Mouse (Mus musculus) midbrain, embryonic 11.5 days (tissue): ENCODE measurements at regions not wholly inside any gene's neighbourhood (a gene's known extent, or its start where the extent isn't known, plus 50 kb on each side); places are given as distances from the start of the nearest gene placed in this dataset.
"Not testable (repeated sequence)": the region's sequence is repeated elsewhere in the genome, so short reads cannot be mapped to it uniquely, and the experiment has no call there.

Source experiments
- ATAC-seq: fragments of 200-750 bp; cut with Nextera tagmentation; 2 replicates; pipeline ENCODE4 v1.8.0; 2017; ENCODE audit warnings: moderate TSS enrichment, moderate library complexity; ENCODE audit not compliant: low FRiP score
- DNase-seq: peaks from one replicate; pipeline ENCODE4 v3.0.0; 2015; ENCODE audit warnings: low spot score; ENCODE audit errors: missing footprints
- H3K27ac ChIP-seq: fragments of 300-500 bp; sonication (generic); 2 replicates; pipeline ENCODE4 v1.5.1; 2014; ENCODE audit warnings: low read depth, low read length
- H3K27me3 ChIP-seq: fragments of 300-500 bp; sonication (generic); 2 replicates; pipeline ENCODE4 v1.6.1; 2014; ENCODE audit warnings: mild to moderate bottlenecking, low read length, moderate library complexity, mixed read lengths; ENCODE audit not compliant: control insufficient read depth, insufficient read depth
- H3K36me3 ChIP-seq: fragments of 300-500 bp; sonication (generic); 2 replicates; pipeline ENCODE4 v1.6.1; 2014; ENCODE audit warnings: mild to moderate bottlenecking, low read length, moderate library complexity, mixed read lengths; ENCODE audit not compliant: control insufficient read depth, insufficient read depth
- H3K4me1 ChIP-seq: fragments of 300-500 bp; sonication (generic); 2 replicates; pipeline ENCODE4 v1.6.1; 2014; ENCODE audit warnings: low read length; ENCODE audit not compliant: control insufficient read depth, insufficient read depth
- H3K4me2 ChIP-seq: fragments of 300-500 bp; sonication (generic); 2 replicates; pipeline ENCODE4 v1.6.1; 2014; ENCODE audit warnings: mild to moderate bottlenecking, moderate library complexity
- H3K4me3 ChIP-seq: fragments of 300-500 bp; sonication (generic); 2 replicates; pipeline ENCODE4 v1.5.1; 2014; ENCODE audit warnings: low read depth, low read length
- H3K9ac ChIP-seq: fragments of 300-500 bp; sonication (generic); 2 replicates; pipeline ENCODE4 v1.6.1; 2014; ENCODE audit warnings: low read length
- H3K9me3 ChIP-seq: fragments of 300-500 bp; sonication (generic); 2 replicates; pipeline ENCODE4 v1.6.1; 2016; ENCODE audit warnings: low read length; ENCODE audit not compliant: control insufficient read depth
- WGBS: fragments of 180-500 bp; shearing (Covaris S2); extraction: QIAGEN DNeasy Blood & Tissue Kit; methylation state at CpG from one replicate; pipeline ENCODE4 v1.1.7; 2014; 5-methylcytosine and 5-hydroxymethylcytosine counted together

DNA sequence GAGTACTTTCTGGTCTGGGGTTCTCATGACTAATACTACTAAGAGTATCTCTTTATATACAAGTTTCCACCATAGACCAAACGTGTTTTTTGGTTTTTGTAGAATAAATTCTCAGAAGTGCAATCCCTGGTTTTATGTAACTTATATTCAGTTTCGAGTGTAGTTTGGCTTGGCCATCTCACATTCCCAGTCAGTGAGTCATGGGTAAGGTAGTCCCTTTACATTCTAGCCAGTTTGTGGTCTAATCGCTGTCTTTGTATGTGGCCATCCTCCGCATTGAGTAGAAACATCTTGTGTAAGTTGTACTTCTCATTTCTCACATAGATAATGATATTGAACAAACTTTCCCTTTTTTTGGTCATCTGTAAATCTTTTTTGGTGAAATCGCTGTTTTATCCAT lies 88.3 kb downstream of the Anxa5 start:
- H3K27ac ChIP-seq, result no peak overlapping the region
- no peaks in the 10 kb centered on the region for H3K27me3 ChIP-seq
- DNase-seq (no peak), ATAC-seq (no peak)
- H3K9me3 ChIP-seq, result no peaks in the 10 kb centered on the region
- H3K4me3 ChIP-seq, result no peak overlapping the region
- H3K36me3 ChIP-seq, result no peaks in the 10 kb centered on the region
- no peaks in the 10 kb centered on the region for H3K4me1 ChIP-seq
- 89% methylated on average over 5 of the region's 5 CpGs for WGBS
- H3K4me2 ChIP-seq, result no peak overlapping the region
- no peak overlapping the region for H3K9ac ChIP-seq

DNA sequence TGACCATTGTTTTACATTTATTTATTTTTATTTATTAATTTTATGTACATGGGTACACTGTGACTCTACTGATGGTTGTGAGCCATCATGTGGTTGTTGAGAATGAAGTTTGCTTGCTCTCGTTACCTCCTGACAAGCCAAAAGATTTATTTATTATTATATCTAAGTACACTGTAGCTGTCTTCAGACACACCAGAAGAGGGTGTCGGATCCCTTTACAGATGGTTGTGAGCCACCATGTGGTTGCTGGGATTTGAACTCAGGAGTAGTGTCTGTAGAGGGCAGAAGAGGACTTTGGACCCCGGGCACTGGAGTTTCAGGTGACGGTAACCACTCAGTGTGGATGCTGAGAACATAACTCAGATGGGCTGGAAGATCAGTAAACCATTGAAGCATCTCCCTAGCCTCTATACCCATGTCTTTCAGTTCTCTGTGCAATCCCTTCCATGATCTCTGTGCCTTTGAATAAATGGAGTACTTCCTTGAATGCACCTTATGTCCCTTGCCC lies 92.2 kb downstream of the Anxa5 start:
- Histone ChIP-seq H3K36me3 (no peaks in the 10 kb centered on the region), H3K27me3 (no peaks in the 10 kb centered on the region), H3K9me3 (no peaks in the 10 kb centered on the region), H3K27ac (no peak overlapping the region), H3K9ac (no peak overlapping the region), H3K4me3 (no peak overlapping the region), H3K4me1 (no peaks in the 10 kb centered on the region), H3K4me2 (no peak overlapping the region)
- no peak for ATAC-seq
- no peak for DNase-seq
- 94% methylated on average over 4 of the region's 4 CpGs for WGBS

DNA sequence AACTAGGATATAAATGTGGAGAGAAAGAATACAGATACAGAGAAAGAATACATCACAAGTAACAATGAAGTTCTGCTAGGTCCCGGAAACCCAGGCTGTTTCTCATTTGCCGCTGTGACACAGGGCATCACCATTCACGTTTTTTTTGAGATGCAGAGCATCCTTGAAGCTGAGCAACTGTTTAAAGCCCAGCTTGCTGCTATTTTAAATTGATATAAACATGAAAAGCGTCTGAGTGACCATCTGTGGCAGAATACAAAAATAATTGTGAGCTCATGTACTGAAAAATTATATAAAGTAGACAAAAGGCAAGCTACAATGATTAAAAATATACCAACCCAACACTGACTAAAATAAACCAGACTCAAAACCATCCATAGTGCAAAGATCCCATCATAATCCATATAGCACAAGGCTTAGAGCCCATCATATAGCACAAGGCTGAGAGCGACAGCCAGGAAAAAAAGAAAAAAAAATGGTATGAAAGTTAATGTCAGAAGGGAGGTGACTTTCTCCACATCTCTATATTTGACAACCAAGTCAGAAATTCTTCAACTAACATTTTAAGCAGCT lies 94.0 kb downstream of the Anxa5 start:
- 87% methylated on average over 5 of the region's 5 CpGs for WGBS
- Histone ChIP-seq H3K9me3 (no peaks in the 10 kb centered on the region), H3K9ac (no peak overlapping the region), H3K4me2 (no peak overlapping the region), H3K4me1 (no peaks in the 10 kb centered on the region), H3K36me3 (no peaks in the 10 kb centered on the region), H3K27me3 (no peaks in the 10 kb centered on the region), H3K27ac (no peak overlapping the region), H3K4me3 (no peak overlapping the region)
- ATAC-seq, result no peak
- no peak for DNase-seq

DNA sequence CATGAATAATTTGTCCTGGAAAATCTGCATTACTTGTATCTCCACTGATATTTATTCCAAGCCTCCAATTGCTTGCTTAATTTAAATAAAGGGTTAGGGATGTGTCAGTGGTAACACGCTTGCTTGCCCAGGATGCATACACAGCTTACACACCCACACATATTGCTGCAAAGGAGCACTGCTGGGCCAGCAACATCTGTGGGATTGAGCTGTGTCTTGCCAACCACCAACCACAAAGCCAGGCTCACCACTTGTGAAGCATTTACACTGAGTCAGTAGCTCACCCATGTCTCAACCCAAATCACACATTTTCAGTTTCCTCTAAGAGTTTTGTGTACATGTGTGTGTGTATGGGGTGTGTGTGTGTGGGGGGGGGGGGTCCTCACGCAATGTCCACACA lies 100.0 kb downstream of the Anxa5 start:
- Histone ChIP-seq H3K4me2 (no peak overlapping the region), H3K27me3 (no peaks in the 10 kb centered on the region), H3K36me3 (no peaks in the 10 kb centered on the region), H3K4me1 (no peaks in the 10 kb centered on the region), H3K9me3 (no peaks in the 10 kb centered on the region), H3K4me3 (no peak overlapping the region), H3K9ac (no peak overlapping the region), H3K27ac (no peak overlapping the region)
- 90% methylated on average over 2 of the region's 2 CpGs for WGBS
- ATAC-seq (no peak), DNase-seq (no peak)

DNA sequence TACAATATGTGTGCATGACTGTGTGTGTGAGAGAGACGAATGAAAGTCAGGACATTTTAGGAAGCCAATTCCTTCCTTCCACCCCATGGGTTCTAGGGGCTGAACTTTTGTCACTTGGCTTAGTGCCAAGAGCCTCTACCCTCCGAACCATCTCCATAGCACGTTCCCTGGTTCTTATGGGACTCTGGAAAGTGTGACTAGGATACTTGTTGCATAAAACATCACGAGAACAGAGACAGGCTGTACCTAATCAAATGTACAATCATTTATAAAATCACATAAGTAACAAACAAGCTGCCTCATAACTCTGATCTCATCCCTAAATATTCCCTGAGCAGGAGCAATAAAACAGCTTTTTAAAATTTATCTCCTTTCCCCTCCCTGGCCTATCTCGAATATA lies 100.8 kb downstream of the Anxa5 start:
- Histone ChIP-seq H3K27ac (no peak overlapping the region), H3K36me3 (no peaks in the 10 kb centered on the region), H3K9me3 (no peaks in the 10 kb centered on the region), H3K4me2 (no peak overlapping the region), H3K27me3 (no peaks in the 10 kb centered on the region), H3K4me3 (no peak overlapping the region), H3K4me1 (no peaks in the 10 kb centered on the region), H3K9ac (no peak overlapping the region)
- DNase-seq (no peak), ATAC-seq (no peak)
- WGBS, result 80% methylated on average over 5 of the region's 5 CpGs

DNA sequence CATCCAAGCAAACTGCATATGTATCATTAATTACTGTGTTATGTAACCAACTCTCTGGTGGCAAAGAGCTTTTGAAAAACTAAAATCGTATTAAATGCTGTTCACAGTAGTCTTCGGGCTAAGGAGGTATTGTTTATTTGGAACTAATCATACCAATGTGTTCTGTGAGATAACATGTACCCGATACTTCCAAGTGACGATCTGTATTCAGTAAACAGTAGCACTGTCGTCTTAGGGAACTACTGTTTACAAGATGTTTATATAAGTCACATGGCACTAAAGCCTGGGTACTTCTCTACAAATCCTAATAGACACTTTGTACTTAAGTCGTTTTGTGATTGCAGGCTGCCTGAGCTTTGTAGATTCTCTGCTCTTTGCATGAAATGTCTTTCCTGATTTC lies 114.8 kb downstream of the Anxa5 start:
- no peak overlapping the region for H3K27ac ChIP-seq
- no peak for DNase-seq
- 85% methylated on average over 6 of the region's 6 CpGs for WGBS
- no peaks in the 10 kb centered on the region for H3K4me1 ChIP-seq
- no peak overlapping the region for H3K4me3 ChIP-seq
- no peaks in the 10 kb centered on the region for H3K27me3 ChIP-seq
- H3K36me3 ChIP-seq, result no peaks in the 10 kb centered on the region
- H3K9me3 ChIP-seq, result no peaks in the 10 kb centered on the region
- no peak overlapping the region for H3K9ac ChIP-seq
- no peak for ATAC-seq
- no peak overlapping the region for H3K4me2 ChIP-seq

DNA sequence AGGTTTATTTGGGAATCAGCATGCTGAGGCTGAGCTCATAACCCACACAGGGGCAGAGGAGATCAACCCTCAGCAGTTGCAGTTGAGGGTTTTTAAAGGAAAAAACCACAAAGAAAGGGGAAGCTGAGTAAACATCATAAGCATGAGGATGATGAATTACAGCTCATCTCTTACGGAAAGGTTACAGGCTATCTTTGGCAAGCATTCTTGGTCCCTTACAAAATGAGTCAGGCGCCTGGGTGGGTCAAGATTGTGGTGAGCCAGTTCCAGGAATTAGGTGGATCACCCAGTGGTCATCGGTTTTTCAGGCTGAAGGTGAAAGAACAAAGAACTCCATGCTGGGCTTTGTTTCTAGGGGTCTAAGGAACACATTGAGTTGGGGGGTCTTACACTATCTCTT lies 121.5 kb downstream of the Anxa5 start:
- H3K27ac ChIP-seq, ATAC-seq, H3K4me2 ChIP-seq, H3K27me3 ChIP-seq, H3K36me3 ChIP-seq, DNase-seq, H3K4me1 ChIP-seq, H3K9me3 ChIP-seq, H3K9ac ChIP-seq, H3K4me3 ChIP-seq: not testable (repeated sequence)
- 91% methylated on average over 3 of the region's 3 CpGs for WGBS

DNA sequence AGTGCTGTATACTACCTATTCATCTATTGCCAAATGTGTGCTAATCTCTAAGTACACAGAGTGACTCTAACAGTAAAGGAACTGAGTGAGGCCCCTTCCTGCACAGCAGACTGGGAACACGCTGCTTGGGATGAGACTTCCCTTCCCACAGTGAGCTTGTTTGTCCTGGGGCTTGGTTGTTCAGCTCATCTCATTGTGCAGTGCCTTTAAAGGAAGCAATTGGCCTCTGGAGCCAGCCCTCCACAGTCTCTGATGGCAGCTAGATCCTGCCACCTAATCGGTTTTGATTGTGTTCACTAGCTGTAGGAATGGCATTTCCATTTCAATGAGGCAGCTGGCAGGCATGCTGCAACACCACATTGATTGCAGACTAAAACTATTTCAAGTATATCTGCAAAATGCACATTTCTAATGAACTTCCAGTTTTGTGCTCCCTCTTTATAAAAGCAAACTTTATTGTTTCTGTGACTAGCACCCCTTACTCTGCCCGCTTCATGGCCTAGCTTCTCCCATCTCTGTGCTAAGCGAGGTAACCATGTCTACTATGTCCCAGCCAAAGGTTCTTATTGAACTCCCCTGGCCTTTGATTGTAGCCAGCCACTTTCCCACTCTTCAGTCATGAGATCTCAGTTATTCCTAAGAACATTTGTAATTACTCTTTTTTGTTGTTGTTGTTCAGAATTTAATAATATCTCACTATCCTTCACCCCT lies 123.5 kb downstream of the Anxa5 start:
- Histone ChIP-seq H3K27ac (0 out of 2 replicates have a peak overlapping the region, but pooled peaks have one; percentile 1), H3K4me3 (no peak overlapping the region), H3K36me3 (no peaks in the 10 kb centered on the region), H3K4me2 (no peak overlapping the region), H3K9ac (no peak overlapping the region), H3K9me3 (no peaks in the 10 kb centered on the region), H3K4me1 (peaks cover 9% of the 10 kb centered on the region), H3K27me3 (no peaks in the 10 kb centered on the region)
- DNase-seq (peak; percentile 91), ATAC-seq (peak; percentile 90)
- WGBS, result 26% methylated on average over 4 of the region's 4 CpGs

DNA sequence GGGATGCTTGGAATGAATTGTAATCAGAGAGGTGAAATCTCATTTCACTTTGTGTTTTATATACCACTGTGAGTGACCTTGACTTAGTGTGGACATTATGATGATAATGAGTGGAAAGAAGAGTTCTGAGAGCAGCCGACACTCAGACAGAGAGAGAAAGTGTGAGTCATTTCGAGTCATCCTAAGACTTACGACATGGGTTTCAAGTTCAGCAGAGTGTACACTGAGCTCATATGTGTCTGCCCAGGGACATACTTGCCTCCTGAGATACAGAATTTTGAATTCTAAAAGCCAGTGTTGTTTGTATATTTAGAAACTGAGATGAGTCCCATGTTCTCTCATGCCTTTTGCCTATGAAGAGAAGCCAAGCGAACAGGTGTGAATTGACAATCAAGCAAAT lies 126.6 kb downstream of the Anxa5 start:
- no peak overlapping the region for H3K27ac ChIP-seq
- 91% methylated on average over 4 of the region's 4 CpGs for WGBS
- peaks cover 9% of the 10 kb centered on the region for H3K4me1 ChIP-seq
- ATAC-seq (no peak), DNase-seq (no peak)
- H3K9ac ChIP-seq, result no peak overlapping the region
- no peak overlapping the region for H3K4me3 ChIP-seq
- no peaks in the 10 kb centered on the region for H3K27me3 ChIP-seq
- H3K36me3 ChIP-seq, result no peaks in the 10 kb centered on the region
- H3K4me2 ChIP-seq, result no peak overlapping the region
- H3K9me3 ChIP-seq, result no peaks in the 10 kb centered on the region
